Mouse (Mus musculus) CD4-positive naive resting alpha-beta T cell, adult 57 days (primary cell): ENCODE data around the gene Cdh18. TPM values are rescaled to one million over a fixed set of nuclear protein-coding genes. Genes with fewer than 3 reads are reported as not detected.

Experiments used
- total RNA-seq: library from RNA; stranded (reverse); gene quantifications from one replicate; pipeline ENCODE4 v1.2.4, GENCODE M21; 2023

The Cdh18 gene
- not detected for total RNA-seq

DNA sequence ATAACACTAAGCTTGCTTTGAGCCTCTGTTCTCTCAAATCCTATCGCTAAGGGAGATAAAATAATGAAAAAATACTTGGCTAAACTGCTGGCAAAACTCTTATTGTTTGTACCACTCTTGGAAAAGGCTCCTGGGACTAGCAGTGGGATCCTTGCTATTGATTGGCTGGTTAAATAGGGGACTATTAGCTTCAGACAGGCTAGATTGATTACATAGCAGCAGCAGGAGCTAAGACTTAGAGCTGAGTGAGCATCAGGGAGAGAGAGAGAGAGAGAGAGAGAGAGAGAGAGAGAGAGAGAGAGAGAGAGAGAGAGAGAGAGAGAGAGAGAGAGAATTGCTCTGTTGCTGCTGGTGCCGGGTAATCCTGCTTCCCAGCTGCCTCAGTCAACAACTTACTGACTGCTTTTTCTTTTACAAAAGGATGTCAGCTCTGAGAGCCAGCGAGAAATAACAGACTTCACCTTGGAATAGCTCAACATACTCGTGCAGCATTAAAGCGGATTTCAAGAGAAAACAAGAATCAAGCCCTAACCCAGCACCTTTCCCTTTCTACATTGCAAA lies at the start of gene Cdh18:
TSS of gene Cdh18 (plus strand) at position 312 of the 561 bp plus-strand sequence.

